ENCODE assay signal across 15 mouse cellular contexts in genomic region chr12:53985851-53986842, GRCm38 (mm10).
"Had no signal": no experiment of that assay in that cellular context is flagged by ENCODE, and none has a peak within 500 bp of the region (broad histone marks: within the 10 kb centered on the region; RNA-seq: fewer than 3 reads in every experiment).

No protein-coding gene starts in this region.

- H3K36me3 ChIP-seq: limb, embryonic 15.5 days; liver, embryonic 12.5 days; neural tube, embryonic 13.5 days; stomach, embryonic 15.5 days had no signal

- H3K27me3 ChIP-seq: limb, embryonic 15.5 days; liver, embryonic 12.5 days; neural tube, embryonic 13.5 days; stomach, embryonic 15.5 days had no signal

- DNase-seq: kidney, postnatal 14 days; layer of hippocampus, adult 9-11 months; layer of hippocampus, postnatal 36 days; lung, embryonic 14.5 days; lung, postnatal 10 days; lung, postnatal 4 days; retina, postnatal 1 day; thymus, adult 2 months; thymus, postnatal 25 days had no signal

- H3K4me2 ChIP-seq: limb, embryonic 15.5 days; liver, embryonic 12.5 days; lung, embryonic 14.5 days; midbrain, embryonic 11.5 days; neural tube, embryonic 13.5 days; stomach, embryonic 15.5 days had no signal

- H3K4me3 ChIP-seq: limb, embryonic 15.5 days; liver, embryonic 12.5 days; neural tube, embryonic 13.5 days; stomach, embryonic 15.5 days had no signal

- ATAC-seq: liver, embryonic 12.5 days; midbrain, embryonic 16.5 days had no signal

- H3K4me1 ChIP-seq: limb, embryonic 15.5 days; liver, embryonic 12.5 days; stomach, embryonic 15.5 days had no signal

- H3K9me3 ChIP-seq: limb, embryonic 15.5 days; liver, embryonic 12.5 days; neural tube, embryonic 13.5 days; stomach, embryonic 15.5 days had no signal

- H3K9ac ChIP-seq: limb, embryonic 15.5 days; liver, embryonic 12.5 days; lung, embryonic 14.5 days; neural tube, embryonic 13.5 days; stomach, embryonic 15.5 days had no signal

- H3K27ac ChIP-seq: limb, embryonic 15.5 days; liver, embryonic 12.5 days; neural tube, embryonic 13.5 days; stomach, embryonic 15.5 days had no signal
